Mouse (Mus musculus): ENCODE data around the gene BC037034. TPM values are rescaled to one million over a fixed set of nuclear protein-coding genes. Genes with fewer than 3 reads are reported as not detected.
A peak's percentile ranks its signal among the peaks of the same experiment; 100 is the strongest.

The BC037034 gene
- polyA plus RNA-seq, 1 experiment from 2014 or later = 3.9 TPM

DNA sequence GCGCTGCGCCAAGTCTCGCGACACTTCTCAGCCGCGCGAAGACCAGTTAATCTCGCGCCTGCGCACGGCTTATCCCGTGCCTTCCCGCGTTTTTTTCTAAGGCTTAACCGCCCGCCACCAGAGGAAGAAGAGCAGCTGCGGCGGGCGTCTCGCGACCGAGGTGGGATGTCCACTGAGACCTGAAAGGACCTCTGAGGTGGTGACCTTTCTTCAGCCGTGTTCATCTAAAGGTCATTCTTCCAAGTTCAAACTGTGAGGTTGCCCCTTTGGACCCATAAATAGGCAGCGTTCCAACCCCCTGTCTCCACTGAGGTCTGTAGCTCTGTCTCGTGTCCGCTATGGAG is 16.6 kb upstream of the BC037034 start:
- H3K4me1 ChIP-seq (ENCODE audit: control insufficient read depth, insufficient read depth, low read length) = peaks cover 10% of the 10 kb centered on the region
- H3K4me3 ChIP-seq (ENCODE audit: low read length) = peak overlapping the region; percentile 59
- peaks cover 9% of the 10 kb centered on the region for H3K9me3 ChIP-seq (ENCODE audit: control insufficient read depth, low read length)
- no peak overlapping the region for H3K27ac ChIP-seq (ENCODE audit: low read length)
- ATAC-seq = no peak
- H3K4me2 ChIP-seq (ENCODE audit: low read depth, low read length) = peak overlapping the region; percentile 69
- no peaks in the 10 kb centered on the region for H3K27me3 ChIP-seq (replicated peaks; ENCODE audit: control insufficient read depth, insufficient read depth, low read length)
- WGBS = 22% methylated on average over 26 of the region's 26 CpGs
- no peak overlapping the region for H3K9ac ChIP-seq (ENCODE audit: low read depth, low read length)
- no peaks in the 10 kb centered on the region for H3K36me3 ChIP-seq (ENCODE audit: control insufficient read depth, insufficient read depth, low read length)

DNA sequence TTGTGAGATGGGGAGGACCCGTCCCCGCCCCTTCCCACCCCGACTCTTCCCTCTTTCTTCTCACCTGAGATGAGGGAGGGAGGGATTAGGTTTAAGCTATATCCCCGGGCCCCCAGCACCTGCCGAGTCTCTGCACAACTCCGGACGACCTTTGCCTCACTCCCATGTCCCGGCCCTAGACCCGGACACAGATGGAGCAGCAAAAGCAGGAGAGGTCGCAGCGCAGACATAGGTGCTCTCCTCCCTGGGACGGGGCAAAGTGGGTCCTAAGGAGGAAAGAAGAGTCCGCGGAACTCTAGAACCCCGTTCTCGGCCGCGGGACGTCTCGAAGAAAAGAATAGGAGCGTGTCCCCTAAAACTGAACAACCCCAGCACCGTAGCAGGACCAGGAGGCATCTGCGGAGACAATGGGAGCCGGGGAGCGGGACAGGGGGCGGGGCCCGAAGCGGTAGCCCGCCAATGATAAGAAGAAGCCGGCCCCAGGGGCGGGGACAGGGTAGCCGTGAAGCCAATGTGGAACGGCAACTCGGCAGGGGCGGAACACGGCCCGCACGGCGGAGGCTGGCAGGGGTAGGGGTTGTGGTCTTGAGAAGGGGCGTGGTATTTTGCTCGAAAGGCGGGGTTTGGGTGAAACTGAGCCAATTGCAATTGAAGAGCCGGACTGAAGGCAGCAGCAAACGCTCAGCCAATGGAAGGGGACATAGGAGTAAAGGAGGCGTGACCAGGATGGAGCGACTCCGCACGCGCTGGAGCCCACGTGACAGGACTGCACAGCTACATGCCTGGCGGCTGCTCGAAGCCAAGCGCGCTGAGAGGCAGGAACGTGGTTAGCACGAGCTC is 16.0 kb upstream of the BC037034 start, which contains the start of the genes Gm43720, Gpc2 and Stag3:
TSS of gene Gm43720 (minus strand) at position 374 of the 840 bp plus-strand sequence.
TSS of gene Gpc2 (minus strand) at position 421 of the 840 bp plus-strand sequence.
TSS of gene Stag3 (plus strand) at position 656 of the 840 bp plus-strand sequence.
- peaks cover 10% of the 10 kb centered on the region for H3K4me1 ChIP-seq (ENCODE audit: control insufficient read depth, insufficient read depth, low read length)
- ATAC-seq = peak; percentile 99
- no peak within 1 kb of the TSS for H3K27ac ChIP-seq (ENCODE audit: low read length)
- H3K27me3 ChIP-seq (replicated peaks; ENCODE audit: control insufficient read depth, insufficient read depth, low read length) = no peaks in the 10 kb centered on the region
- peak within 1 kb of the TSS; percentile 67 for H3K9ac ChIP-seq (ENCODE audit: low read depth, low read length)
- under 1% methylated on average over 56 of the region's 56 CpGs for whole genome bisulfite sequencing
- no peaks in the 10 kb centered on the region for H3K36me3 ChIP-seq (ENCODE audit: control insufficient read depth, insufficient read depth, low read length)
- H3K4me3 ChIP-seq (ENCODE audit: low read length) = peak within 1 kb of the TSS; percentile 59
- H3K4me2 ChIP-seq (ENCODE audit: low read depth, low read length) = peak within 1 kb of the TSS; percentile 69
- H3K9me3 ChIP-seq (ENCODE audit: control insufficient read depth, low read length) = peaks cover 9% of the 10 kb centered on the region

DNA sequence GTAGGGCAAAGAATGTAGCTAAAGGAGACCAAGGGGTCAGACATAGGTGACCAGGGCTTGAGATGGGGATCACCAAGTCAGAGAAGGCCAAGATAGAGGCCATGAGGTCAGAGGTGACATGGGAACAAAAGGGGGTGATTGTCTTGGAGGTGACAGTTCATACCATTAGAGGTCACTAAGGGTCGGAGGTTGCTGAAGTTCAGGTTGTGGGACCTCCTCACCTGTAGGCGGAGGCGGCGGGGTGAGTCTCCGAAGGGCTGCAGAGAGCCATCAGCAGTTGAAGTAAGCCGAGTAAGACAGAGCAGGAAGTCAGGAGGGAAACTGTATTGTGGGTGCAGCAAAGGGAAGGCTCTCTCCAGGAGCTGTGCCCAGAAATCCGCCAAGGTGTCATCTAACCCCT is 14.2 kb upstream of the BC037034 start:
- WGBS = 87% methylated on average over 7 of the region's 7 CpGs
- Histone ChIP-seq H3K27ac (ENCODE audit: low read length) (no peak overlapping the region), H3K9me3 (ENCODE audit: control insufficient read depth, low read length) (peaks cover 9% of the 10 kb centered on the region), H3K27me3 (replicated peaks; ENCODE audit: control insufficient read depth, insufficient read depth, low read length) (no peaks in the 10 kb centered on the region), H3K4me2 (ENCODE audit: low read depth, low read length) (no peak overlapping the region), H3K36me3 (ENCODE audit: control insufficient read depth, insufficient read depth, low read length) (no peaks in the 10 kb centered on the region), H3K9ac (ENCODE audit: low read depth, low read length) (no peak overlapping the region), H3K4me3 (ENCODE audit: low read length) (no peak overlapping the region), H3K4me1 (ENCODE audit: control insufficient read depth, insufficient read depth, low read length) (peaks cover 10% of the 10 kb centered on the region)
- ATAC-seq = no peak

DNA sequence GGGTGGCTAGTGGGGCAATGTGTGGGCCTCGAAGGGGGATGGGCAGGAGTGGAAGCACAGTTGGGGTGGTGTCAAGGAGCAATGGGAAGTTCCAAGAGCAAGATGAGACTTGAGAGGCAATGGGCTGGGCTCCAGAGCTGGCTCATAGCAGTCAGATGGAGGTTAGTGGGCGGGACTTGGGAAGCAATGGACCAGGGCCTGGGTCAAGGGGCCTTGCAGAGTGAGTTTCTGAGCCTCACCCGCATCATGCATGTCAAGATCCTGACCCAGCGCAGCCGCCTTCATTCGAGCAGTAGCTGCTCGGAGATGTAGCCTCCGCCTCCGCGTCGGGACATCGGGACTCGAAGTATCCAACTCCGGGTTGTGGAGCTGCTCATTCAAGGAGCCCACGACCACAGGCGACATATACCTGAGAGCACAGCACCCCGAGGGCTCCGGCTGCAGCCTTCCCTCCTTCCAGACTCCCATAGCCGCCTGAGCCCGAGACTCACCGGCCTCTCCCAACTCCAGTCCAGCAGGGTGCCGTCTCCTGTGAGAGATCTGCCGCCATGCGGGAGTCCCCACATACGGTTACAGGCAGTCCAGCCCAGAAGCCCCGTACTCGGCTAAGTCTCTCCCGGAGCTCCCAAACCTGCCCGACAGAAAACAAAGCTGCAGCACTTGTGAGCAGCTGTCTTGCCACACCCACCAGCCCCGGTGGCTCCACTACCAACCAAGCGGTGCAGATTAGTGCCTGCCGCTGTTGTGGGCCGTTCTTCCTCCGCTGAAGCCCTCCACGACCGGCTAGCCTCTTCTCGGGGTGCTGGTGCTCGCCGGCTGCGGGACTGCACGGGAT is 11.6 kb upstream of the BC037034 start:
- H3K27ac ChIP-seq (ENCODE audit: low read length) = no peak overlapping the region
- no peaks in the 10 kb centered on the region for H3K36me3 ChIP-seq (ENCODE audit: control insufficient read depth, insufficient read depth, low read length)
- H3K4me2 ChIP-seq (ENCODE audit: low read depth, low read length) = peak overlapping the region; percentile 41
- 39% methylated on average over 41 of the region's 41 CpGs for WGBS
- H3K4me1 ChIP-seq (ENCODE audit: control insufficient read depth, insufficient read depth, low read length) = peaks cover 9% of the 10 kb centered on the region
- H3K9me3 ChIP-seq (ENCODE audit: control insufficient read depth, low read length) = peaks cover 2% of the 10 kb centered on the region
- no peaks in the 10 kb centered on the region for H3K27me3 ChIP-seq (replicated peaks; ENCODE audit: control insufficient read depth, insufficient read depth, low read length)
- no peak for ATAC-seq
- 0 out of 2 replicates have a peak overlapping the region, but pooled peaks have one; percentile 2 for H3K4me3 ChIP-seq (ENCODE audit: low read length)
- H3K9ac ChIP-seq (ENCODE audit: low read depth, low read length) = peak overlapping the region; percentile 34

DNA sequence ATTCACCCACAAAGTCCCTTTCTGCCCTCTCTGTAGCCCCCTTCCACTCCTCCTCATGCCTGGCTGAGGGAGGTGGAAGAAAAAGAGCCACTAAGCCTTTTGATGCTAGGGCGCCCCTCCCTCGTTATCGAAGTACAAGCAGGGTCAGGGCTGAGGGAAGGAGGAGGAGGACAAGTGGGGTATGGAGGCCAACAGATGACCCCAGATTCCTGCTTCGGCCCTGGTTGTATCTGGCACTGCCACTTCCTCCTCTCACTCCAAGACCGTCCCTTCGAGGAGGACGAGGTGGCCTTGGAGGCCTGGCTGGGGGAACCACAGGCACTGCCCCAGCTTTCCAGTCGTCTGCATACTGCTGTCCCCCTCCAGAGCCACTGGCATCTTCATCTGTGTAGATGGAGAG is 10.4 kb upstream of the BC037034 start:
- Histone ChIP-seq H3K4me2 (ENCODE audit: low read depth, low read length) (no peak overlapping the region), H3K36me3 (ENCODE audit: control insufficient read depth, insufficient read depth, low read length) (no peaks in the 10 kb centered on the region), H3K4me1 (ENCODE audit: control insufficient read depth, insufficient read depth, low read length) (peaks cover 6% of the 10 kb centered on the region), H3K27ac (ENCODE audit: low read length) (no peak overlapping the region), H3K9ac (ENCODE audit: low read depth, low read length) (no peak overlapping the region), H3K9me3 (ENCODE audit: control insufficient read depth, low read length) (no peaks in the 10 kb centered on the region), H3K4me3 (ENCODE audit: low read length) (no peak overlapping the region), H3K27me3 (replicated peaks; ENCODE audit: control insufficient read depth, insufficient read depth, low read length) (no peaks in the 10 kb centered on the region)
- WGBS = 70% methylated on average over 8 of the region's 8 CpGs
- ATAC-seq = no peak

DNA sequence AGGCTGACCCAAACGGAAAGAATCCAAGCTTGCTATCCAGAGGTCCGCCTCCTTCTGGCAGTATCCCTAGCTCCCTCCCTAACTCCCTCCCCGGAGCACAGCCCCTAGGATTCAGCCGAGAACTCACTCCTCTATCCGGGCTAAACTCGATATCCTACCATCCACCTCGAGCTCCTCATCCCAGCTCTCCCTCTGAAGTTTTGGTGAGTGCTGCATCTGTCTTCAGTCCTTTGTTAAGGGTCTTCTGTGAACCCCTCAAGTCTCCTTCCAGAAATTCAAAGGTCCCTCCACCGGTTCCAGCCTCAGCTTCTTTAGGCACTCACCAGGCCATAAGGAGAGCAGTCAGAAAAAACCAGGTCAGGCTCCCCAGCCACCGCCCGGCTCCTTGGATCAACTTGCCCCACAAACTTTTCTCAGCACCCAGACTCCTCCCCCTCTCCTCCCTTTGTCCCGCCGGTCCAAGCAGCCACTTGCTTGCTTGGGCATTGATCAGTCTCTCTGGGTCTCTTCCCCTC is 8.6 kb upstream of the BC037034 start, which contains the start of gene Gal3st4:
TSS of gene Gal3st4 (minus strand) at position 432 of the 515 bp plus-strand sequence.
- Histone ChIP-seq H3K9me3 (ENCODE audit: control insufficient read depth, low read length) (no peaks in the 10 kb centered on the region), H3K27me3 (replicated peaks; ENCODE audit: control insufficient read depth, insufficient read depth, low read length) (no peaks in the 10 kb centered on the region), H3K4me3 (ENCODE audit: low read length) (peak within 1 kb of the TSS; percentile 30), H3K4me1 (ENCODE audit: control insufficient read depth, insufficient read depth, low read length) (peaks cover 6% of the 10 kb centered on the region), H3K27ac (ENCODE audit: low read length) (no peak within 1 kb of the TSS), H3K36me3 (ENCODE audit: control insufficient read depth, insufficient read depth, low read length) (no peaks in the 10 kb centered on the region), H3K4me2 (ENCODE audit: low read depth, low read length) (peak within 1 kb of the TSS; percentile 35), H3K9ac (ENCODE audit: low read depth, low read length) (peak within 1 kb of the TSS; percentile 49)
- 5% methylated on average over 12 of the region's 12 CpGs for WGBS
- peak; percentile 57 for ATAC-seq

DNA sequence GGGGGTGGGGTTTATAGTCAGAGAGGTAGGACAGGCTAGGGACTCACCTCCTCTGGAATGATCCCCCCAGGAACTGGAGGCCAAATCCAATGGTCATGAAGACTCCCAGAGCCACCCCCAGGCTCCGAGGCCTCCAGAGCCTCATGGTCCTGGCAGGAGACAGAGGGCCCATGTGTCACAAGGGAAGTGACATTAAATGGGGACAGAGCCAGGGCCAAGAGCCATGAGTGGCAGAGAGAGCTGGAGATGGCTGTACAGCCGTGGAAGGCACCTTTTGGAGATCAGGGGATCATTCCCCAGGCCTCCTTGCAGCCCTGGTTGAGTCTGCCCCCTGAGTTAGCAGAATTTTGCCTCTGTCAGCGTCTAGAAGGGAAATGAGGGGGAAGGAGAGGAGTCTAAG is 7.4 kb upstream of the BC037034 start:
- H3K4me1 ChIP-seq (ENCODE audit: control insufficient read depth, insufficient read depth, low read length) = peaks cover 6% of the 10 kb centered on the region
- no peak overlapping the region for H3K9ac ChIP-seq (ENCODE audit: low read depth, low read length)
- no peaks in the 10 kb centered on the region for H3K36me3 ChIP-seq (ENCODE audit: control insufficient read depth, insufficient read depth, low read length)
- H3K4me2 ChIP-seq (ENCODE audit: low read depth, low read length) = no peak overlapping the region
- H3K27me3 ChIP-seq (replicated peaks; ENCODE audit: control insufficient read depth, insufficient read depth, low read length) = no peaks in the 10 kb centered on the region
- H3K4me3 ChIP-seq (ENCODE audit: low read length) = no peak overlapping the region
- 62% methylated on average over 3 of the region's 3 CpGs for WGBS
- H3K9me3 ChIP-seq (ENCODE audit: control insufficient read depth, low read length) = no peaks in the 10 kb centered on the region
- ATAC-seq = no peak
- H3K27ac ChIP-seq (ENCODE audit: low read length) = no peak overlapping the region

DNA sequence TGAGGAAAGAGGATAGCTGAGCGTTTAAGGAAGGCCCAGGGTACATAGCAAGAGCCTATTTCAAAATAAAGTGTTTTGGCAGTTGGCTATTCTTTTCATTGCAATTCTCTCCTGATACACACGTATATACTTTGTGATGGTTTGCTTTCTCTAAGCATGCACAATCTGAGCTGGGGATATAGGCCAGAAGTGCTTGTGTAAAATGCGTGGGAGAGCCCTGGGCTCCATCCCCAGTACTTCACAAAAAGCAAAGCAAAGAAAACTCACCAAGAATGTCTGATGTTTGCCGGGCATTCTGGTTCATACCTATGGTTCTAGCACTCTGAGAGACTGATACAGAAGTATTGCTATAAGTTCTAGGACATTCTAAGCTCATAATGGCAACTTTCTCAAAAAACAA is 5.1 kb upstream of the BC037034 start:
- ATAC-seq = no peak
- Histone ChIP-seq H3K4me3 (ENCODE audit: low read length) (no peak overlapping the region), H3K27ac (ENCODE audit: low read length) (no peak overlapping the region), H3K9me3 (ENCODE audit: control insufficient read depth, low read length) (no peaks in the 10 kb centered on the region), H3K4me2 (ENCODE audit: low read depth, low read length) (no peak overlapping the region), H3K4me1 (ENCODE audit: control insufficient read depth, insufficient read depth, low read length) (no peaks in the 10 kb centered on the region), H3K27me3 (replicated peaks; ENCODE audit: control insufficient read depth, insufficient read depth, low read length) (no peaks in the 10 kb centered on the region), H3K36me3 (ENCODE audit: control insufficient read depth, insufficient read depth, low read length) (no peaks in the 10 kb centered on the region), H3K9ac (ENCODE audit: low read depth, low read length) (no peak overlapping the region)
- WGBS = 79% methylated on average over 4 of the region's 4 CpGs

DNA sequence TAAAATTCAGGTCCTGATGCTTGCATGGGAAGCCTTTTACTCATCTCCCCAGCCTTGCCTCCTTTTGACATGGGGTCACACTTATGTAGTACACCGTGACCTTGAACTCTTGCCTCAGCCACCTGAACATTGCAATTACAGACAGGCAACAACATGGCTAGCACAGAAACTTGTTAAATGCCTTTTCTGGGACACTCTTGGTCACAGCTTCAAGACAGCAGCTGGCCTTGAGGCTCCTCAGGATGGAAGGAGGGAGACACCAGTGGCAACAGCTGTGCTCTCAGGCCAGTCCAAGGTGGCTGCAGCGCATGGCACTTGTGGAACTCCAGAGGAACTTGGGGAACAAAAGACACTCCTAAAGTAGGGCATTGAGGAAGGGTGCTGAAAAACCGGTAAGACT is 3.3 kb upstream of the BC037034 start:
- ATAC-seq = no peak
- peaks cover 10% of the 10 kb centered on the region for H3K4me1 ChIP-seq (ENCODE audit: control insufficient read depth, insufficient read depth, low read length)
- H3K4me2 ChIP-seq (ENCODE audit: low read depth, low read length) = no peak overlapping the region
- no peak overlapping the region for H3K9ac ChIP-seq (ENCODE audit: low read depth, low read length)
- no peaks in the 10 kb centered on the region for H3K36me3 ChIP-seq (ENCODE audit: control insufficient read depth, insufficient read depth, low read length)
- no peak overlapping the region for H3K4me3 ChIP-seq (ENCODE audit: low read length)
- H3K27me3 ChIP-seq (replicated peaks; ENCODE audit: control insufficient read depth, insufficient read depth, low read length) = no peaks in the 10 kb centered on the region
- no peaks in the 10 kb centered on the region for H3K9me3 ChIP-seq (ENCODE audit: control insufficient read depth, low read length)
- no peak overlapping the region for H3K27ac ChIP-seq (ENCODE audit: low read length)
- 89% methylated on average over 3 of the region's 3 CpGs for WGBS
